Mouse (Mus musculus): ENCODE measurements at regions not wholly inside any gene's neighbourhood (a gene's known extent, or its start where the extent isn't known, plus 50 kb on each side); places are given as distances from the start of the nearest gene placed in this dataset.

DNA sequence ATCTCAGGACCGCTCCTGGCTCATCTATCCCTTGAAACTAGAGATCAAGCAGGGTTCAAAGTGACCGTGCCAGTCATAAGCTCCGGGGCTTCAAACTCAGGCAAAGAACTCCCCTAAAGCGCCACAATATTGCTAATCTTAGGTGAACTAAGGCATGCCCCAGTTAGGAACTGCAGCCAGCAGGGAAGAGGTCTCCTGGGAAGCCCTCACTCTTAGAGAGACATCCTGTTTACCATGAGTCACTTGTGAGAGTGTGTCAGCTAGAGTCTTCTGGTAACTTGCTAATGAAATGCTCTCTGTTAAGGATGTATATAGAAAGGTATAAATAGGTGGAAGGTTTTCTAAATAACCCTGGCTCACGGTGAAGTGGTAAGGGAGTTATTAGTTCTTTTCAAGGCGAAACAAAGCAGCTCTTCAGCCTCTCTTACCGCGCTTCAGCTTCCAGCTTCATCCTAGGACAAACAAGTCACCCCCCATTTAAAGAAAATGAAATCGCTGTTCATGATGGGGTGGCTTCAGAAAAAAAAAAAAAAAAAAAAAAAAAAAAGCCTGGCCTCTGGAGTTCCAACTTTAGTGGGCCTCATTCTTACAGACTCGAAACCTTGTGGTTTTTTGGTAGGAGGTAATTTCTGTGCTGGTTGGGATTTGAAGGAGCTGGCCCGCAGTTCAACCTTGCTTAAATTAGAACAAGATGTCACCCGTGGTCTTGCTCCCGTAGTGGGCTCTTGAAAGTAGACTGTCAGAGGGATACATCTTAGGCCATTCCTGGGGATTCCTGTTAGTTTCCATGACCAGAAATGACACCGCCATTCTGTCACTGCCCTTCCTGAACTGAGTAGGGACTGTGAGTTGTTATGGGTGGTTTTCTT lies 56.1 kb upstream of the Bmp6 start:
- TF ChIP-seq CTCF (IDR thresholded peaks at IDR 0.05; ENCODE audit: low read depth, low read length) (no peak), EP300 (IDR thresholded peaks at IDR 0.05; ENCODE audit: insufficient read depth, low read depth, low read length) (no peak), POLR2A (IDR thresholded peaks at IDR 0.05; ENCODE audit: insufficient read depth, low read length) (no peak)

All from ES-Bruce4 (cell line).